ENCODE assay signal across 9 mouse cellular contexts in the genomic region with DNA sequence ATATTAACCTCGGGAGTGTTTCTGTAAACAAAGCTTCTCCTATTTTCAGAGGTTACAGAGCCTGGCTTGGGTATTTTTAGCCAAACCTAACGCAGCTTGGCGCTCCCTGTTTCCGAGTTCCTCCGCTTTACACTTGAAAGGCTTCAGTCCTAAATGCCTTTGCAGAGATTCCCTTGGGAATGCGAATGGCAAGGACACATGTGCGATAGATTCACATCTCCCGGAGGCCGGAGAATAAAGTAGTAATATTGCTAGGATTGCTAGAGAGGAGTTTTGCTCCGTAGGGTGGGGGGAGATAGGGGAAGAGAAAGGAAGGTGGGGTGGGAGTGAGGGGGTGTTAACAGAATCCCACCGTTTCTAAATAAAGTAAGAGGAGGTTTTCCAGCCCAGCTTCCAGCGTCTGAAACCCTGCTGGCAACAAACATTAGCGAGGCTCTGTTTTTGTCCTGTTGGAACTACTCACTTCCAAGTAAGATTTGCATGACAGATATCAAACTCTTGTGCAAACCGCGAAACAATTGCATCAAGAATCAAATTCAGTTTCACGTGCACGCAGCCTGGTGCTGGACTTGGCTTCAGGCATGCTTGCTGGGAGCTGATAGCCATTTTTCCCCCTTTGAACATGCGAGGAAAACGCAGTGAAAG. TPM values are rescaled to one million over a fixed set of nuclear protein-coding genes. Genes with fewer than 3 reads are reported as not detected.
DNase-seq lines count a peak whose midpoint lies in the region; ATAC-seq and TF ChIP-seq lines count a peak whose summit lies in the region.
"Had no signal": no experiment of that assay in that cellular context is flagged by ENCODE, and none has a peak within 500 bp of the region (broad histone marks: within the 10 kb centered on the region; RNA-seq: fewer than 3 reads in every experiment).

No protein-coding gene starts in this region.

- no peaks in the 10 kb centered on the region for H3K36me3 ChIP-seq in heart, postnatal 0 days (replicated peaks; ENCODE audit: control insufficient read depth, insufficient read depth, low read length)
- H3K36me3 ChIP-seq in liver, postnatal 0 days (replicated peaks; ENCODE audit: insufficient read depth, low read length): no peaks in the 10 kb centered on the region
- no peaks in the 10 kb centered on the region for H3K36me3 ChIP-seq in stomach, embryonic 14.5 days (ENCODE audit: control insufficient read depth, insufficient read depth, low read length)

- DNase-seq in adrenal gland, adult 2 months: peak; percentile 58
- DNase-seq in adrenal gland, postnatal 25 days: no peak
- DNase-seq in embryo, embryonic 11 days: peak; percentile 80
- DNase-seq in heart, postnatal 0 days (ENCODE audit: low spot score): peak; percentile 72
- no peak for DNase-seq in liver, postnatal 0 days
- no peak for DNase-seq in frontal cortex, postnatal 14 days (ENCODE audit: low spot score in 2 of 2)

- peak overlapping the region; percentile 54 for H3K27ac ChIP-seq in heart, postnatal 0 days (ENCODE audit: low read depth)
- peak overlapping the region; percentile 44 for H3K27ac ChIP-seq in liver, postnatal 0 days (ENCODE audit: low read depth)
- peak overlapping the region; percentile 77; the same call in 1 of the 2 replicates for H3K27ac ChIP-seq in stomach, embryonic 14.5 days (ENCODE audit: low read length)

- peak overlapping the region; percentile 57 for H3K9ac ChIP-seq in heart, postnatal 0 days (replicated peaks; ENCODE audit: low read depth, low read length)
- H3K9ac ChIP-seq in liver, postnatal 0 days (replicated peaks): peak overlapping the region; percentile 47
- peak overlapping the region; percentile 37 for H3K9ac ChIP-seq in stomach, embryonic 14.5 days (replicated peaks; ENCODE audit: low read depth, low read length)

- no peak for ATAC-seq in heart, postnatal 0 days (ENCODE audit: insufficient read depth, low read depth)
- ATAC-seq in liver, postnatal 0 days: peak; percentile 44
- ATAC-seq in stomach, embryonic 14.5 days (ENCODE audit: insufficient number of reproducible peaks, insufficient read depth, low FRiP score, low read depth): no peak
- no peak for ATAC-seq in erythroid progenitor cell, adult 5-6 weeks (replicated peaks; ENCODE audit: low FRiP score, poor library complexity, severe bottlenecking)

- no peak for TF ChIP-seq CTCF in heart, postnatal 0 days (IDR thresholded peaks at IDR 0.05; ENCODE audit: low read depth)
- no peak for TF ChIP-seq CTCF in liver, postnatal 0 days (IDR thresholded peaks at IDR 0.05; ENCODE audit: low read depth)

- no peaks in the 10 kb centered on the region for H3K9me3 ChIP-seq in heart, postnatal 0 days (replicated peaks; ENCODE audit: control insufficient read depth, low read length)
- H3K9me3 ChIP-seq in liver, postnatal 0 days (ENCODE audit: low read length): no peaks in the 10 kb centered on the region
- H3K9me3 ChIP-seq in stomach, embryonic 14.5 days (ENCODE audit: control insufficient read depth, low read depth, low read length): no peaks in the 10 kb centered on the region

- WGBS in heart, postnatal 0 days: under 1% methylated on average over 19 of the region's 19 CpGs
- 3% methylated on average over 19 of the region's 19 CpGs for WGBS in liver, postnatal 0 days (ENCODE audit: insufficient replicate concordance)
- under 1% methylated on average over 19 of the region's 19 CpGs for WGBS in stomach, embryonic 14.5 days

- no peak for TF ChIP-seq EP300 in heart, postnatal 0 days (IDR thresholded peaks at IDR 0.05; ENCODE audit: low read depth)
- no peak for TF ChIP-seq EP300 in liver, postnatal 0 days (IDR thresholded peaks at IDR 0.05; ENCODE audit: low read depth)

- peak overlapping the region; percentile 47 for H3K4me3 ChIP-seq in heart, postnatal 0 days (ENCODE audit: low read depth, low read length)
- H3K4me3 ChIP-seq in liver, postnatal 0 days (ENCODE audit: low read depth, low read length): peak overlapping the region; percentile 47
- peak overlapping the region; percentile 41 for H3K4me3 ChIP-seq in stomach, embryonic 14.5 days (ENCODE audit: low read depth, low read length)

- peak overlapping the region; percentile 86 for H3K4me2 ChIP-seq in heart, postnatal 0 days (ENCODE audit: low read depth, low read length)
- peak overlapping the region; percentile 66 for H3K4me2 ChIP-seq in liver, postnatal 0 days (ENCODE audit: low read depth, low read length)
- H3K4me2 ChIP-seq in stomach, embryonic 14.5 days (replicated peaks; ENCODE audit: low read depth, low read length): peak overlapping the region; percentile 81

- H3K27me3 ChIP-seq in heart, postnatal 0 days (ENCODE audit: control insufficient read depth, insufficient read depth, low read length): no peaks in the 10 kb centered on the region
- H3K27me3 ChIP-seq in liver, postnatal 0 days (ENCODE audit: insufficient read depth, low read length): peaks cover 8% of the 10 kb centered on the region; the same call in 1 of the 2 replicates
- no peaks in the 10 kb centered on the region; the same call in 1 of the 2 replicates for H3K27me3 ChIP-seq in stomach, embryonic 14.5 days (ENCODE audit: control insufficient read depth, insufficient read depth, low read length)

- H3K4me1 ChIP-seq in heart, postnatal 0 days (ENCODE audit: control insufficient read depth, insufficient read depth): peaks cover 12% of the 10 kb centered on the region; the same call in 1 of the 2 replicates
- peaks cover 3% of the 10 kb centered on the region; the same call in 1 of the 2 replicates for H3K4me1 ChIP-seq in liver, postnatal 0 days (ENCODE audit: insufficient read depth)
- peaks cover 17% of the 10 kb centered on the region for H3K4me1 ChIP-seq in stomach, embryonic 14.5 days (ENCODE audit: control insufficient read depth, insufficient read depth, low read length)

RNA-seq across cellular contexts. Expression of gene Tnfrsf19, which starts 0.7 kb away (rescaled TPM):
- total RNA-seq in adrenal gland, adult 2 months (2021): 10 to 100 TPM; 47.1 to 49.7 TPM
- polyA plus RNA-seq in adrenal gland, adult 2 months (2012; rRNA removed): 97.1 and 167 TPM in 2 replicates
- total RNA-seq in adrenal gland, postnatal 25 days (2021): 50.5 and 71.7 TPM in 2 replicates
- 6.4 and 23.0 TPM in 2 replicates for total RNA-seq in heart, postnatal 0 days (2014; rRNA removed; ENCODE audit: low replicate concordance)
- polyA plus RNA-seq in heart, postnatal 0 days (2015; fragmentation: Nextera tagmentation; extraction: Ambion mirVana): 7.0 and 8.7 TPM in 2 replicates
- 2.4 and 2.5 TPM in 2 replicates for polyA plus RNA-seq in liver, postnatal 0 days (2015; fragmentation: Nextera tagmentation; extraction: Ambion mirVana)
- 42.0 and 44.0 TPM in 2 replicates for polyA plus RNA-seq in stomach, embryonic 14.5 days (2014; fragmentation: Nextera tagmentation; extraction: Ambion mirVana)
- 1.8 TPM in 1 of 2 replicates, not detected in the other for total RNA-seq in erythroid progenitor cell, adult 5-6 weeks (2015; ENCODE audit: low replicate concordance)
- 1.8 and 3.2 TPM in 2 replicates for total RNA-seq in erythroid progenitor cell, adult 5-6 weeks (2017; ENCODE audit: low replicate concordance)
- total RNA-seq: hematopoietic stem cell, adult 5-6 weeks had no signal

Comparison
In these comparisons a context has a peak if more than half of its experiments do, and no peak if none do; other contexts are left out.
1. DNase-seq: peak in adrenal gland, adult 2 months (single experiment), embryo, embryonic 11 days (single experiment) and heart, postnatal 0 days (single experiment); none in adrenal gland, postnatal 25 days (single experiment), liver, postnatal 0 days (single experiment) and frontal cortex, postnatal 14 days (0 of 2).
2. Peak in every context shown above with its lines, with median percentiles within 50 percentile points of each other: H3K27ac ChIP-seq, H3K4me2 ChIP-seq, H3K4me3 ChIP-seq and H3K9ac ChIP-seq.